Mouse (Mus musculus): Measurements from ENCODE around the gene Atxn2.
A peak's percentile ranks its signal among the peaks of the same experiment; 100 is the strongest.
"Not testable (repeated sequence)": the region's sequence is repeated elsewhere in the genome, so short reads cannot be mapped to it uniquely, and the experiment has no call there.

The Atxn2 gene

GRCm38 (mm10) chr5:121711174-121711927, at the start of gene Atxn2:
TSS of gene Atxn2 (plus strand) at chr5:121711337.
- peak; percentile 93 for DNase-seq (ENCODE audit: extremely low spot score, low spot score)

DNA sequence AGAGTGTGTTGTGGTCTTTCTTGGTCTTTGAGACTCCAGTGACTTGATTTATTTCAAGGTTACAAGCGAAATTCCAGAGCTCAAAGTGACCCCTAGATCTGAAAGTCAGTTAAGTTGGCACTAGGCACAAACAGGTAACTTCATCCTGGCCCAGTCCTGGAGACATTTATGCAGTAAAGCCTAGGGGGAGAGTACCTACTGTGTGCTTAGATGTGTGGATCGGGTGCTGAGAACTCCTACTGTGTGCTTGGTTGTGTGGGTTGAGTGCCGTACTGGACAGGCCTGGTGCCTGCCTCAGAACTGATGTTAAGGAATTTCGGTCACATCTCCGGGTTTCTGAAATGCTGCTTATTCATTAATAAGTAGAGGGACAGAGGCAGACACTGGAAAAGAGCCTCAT, 49.6 kb upstream of the Atxn2 start:
- no peak for DNase-seq (ENCODE audit: extremely low spot score, low spot score)

DNA sequence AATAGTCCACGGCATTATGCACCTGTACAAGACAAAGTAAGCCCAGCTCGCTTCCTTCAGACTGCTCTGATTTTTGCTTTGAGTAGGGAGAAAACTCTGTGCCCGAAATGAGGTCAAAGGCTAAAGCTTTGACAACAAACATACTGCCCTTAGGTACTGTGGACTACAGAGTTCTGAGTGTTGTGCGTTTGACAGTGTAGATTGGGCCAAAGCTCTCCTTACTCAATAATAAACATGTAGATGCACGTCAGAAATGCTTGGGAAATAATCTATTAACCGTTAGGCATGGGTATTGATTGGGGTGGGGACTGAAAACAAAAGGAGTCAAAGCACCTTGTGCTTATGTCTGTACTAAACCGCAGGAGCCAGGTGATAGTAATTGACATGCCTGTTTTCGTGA, 47.7 kb upstream of the Atxn2 start:
- DNase-seq (ENCODE audit: extremely low spot score, low spot score) = no peak

DNA sequence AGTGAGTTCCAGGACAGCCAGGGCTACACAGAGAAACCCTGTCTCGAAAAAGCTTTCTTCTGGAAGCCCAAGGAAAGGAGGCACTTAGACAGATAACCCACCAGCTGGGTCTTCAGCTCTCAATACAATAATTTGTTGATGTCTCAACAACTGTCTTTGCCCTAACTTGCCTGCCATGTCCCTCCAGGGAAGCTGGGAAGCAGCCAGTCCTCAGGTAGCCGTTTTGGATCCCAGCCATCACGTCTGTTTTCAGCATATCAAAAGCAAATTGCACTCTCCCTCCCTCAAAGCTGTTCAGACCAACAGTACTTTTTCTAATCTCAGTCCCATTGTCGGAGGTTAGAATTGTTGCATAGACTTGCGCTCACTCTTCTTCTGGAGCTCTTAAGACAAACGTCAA, 47.1 kb upstream of the Atxn2 start:
- no peak for DNase-seq (ENCODE audit: extremely low spot score, low spot score)

GRCm38 (mm10) chr5:121664971-121665370, 46.2 kb upstream of the Atxn2 start:
- DNase-seq (ENCODE audit: extremely low spot score, low spot score) = no peak

DNA sequence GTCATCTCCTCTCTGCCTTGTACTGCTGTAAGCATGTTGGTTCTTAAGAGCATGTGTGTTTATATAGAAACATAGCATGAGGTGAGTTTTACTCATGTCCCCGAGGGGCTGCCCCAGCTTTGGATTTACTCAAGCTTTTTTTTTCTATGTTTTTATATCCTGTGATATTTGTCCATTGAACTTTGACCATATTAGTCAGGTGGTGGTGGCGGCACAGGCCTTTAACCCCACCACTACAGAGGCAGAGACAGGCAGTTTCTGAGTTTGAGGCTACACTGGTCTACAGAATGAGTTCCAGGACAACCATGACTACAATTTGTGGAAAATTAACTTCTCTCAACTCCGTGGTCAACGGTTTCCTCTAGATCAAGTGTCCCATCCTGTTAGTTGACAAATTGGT, 44.1 kb upstream of the Atxn2 start:
- no peak for DNase-seq (ENCODE audit: extremely low spot score, low spot score)

DNA sequence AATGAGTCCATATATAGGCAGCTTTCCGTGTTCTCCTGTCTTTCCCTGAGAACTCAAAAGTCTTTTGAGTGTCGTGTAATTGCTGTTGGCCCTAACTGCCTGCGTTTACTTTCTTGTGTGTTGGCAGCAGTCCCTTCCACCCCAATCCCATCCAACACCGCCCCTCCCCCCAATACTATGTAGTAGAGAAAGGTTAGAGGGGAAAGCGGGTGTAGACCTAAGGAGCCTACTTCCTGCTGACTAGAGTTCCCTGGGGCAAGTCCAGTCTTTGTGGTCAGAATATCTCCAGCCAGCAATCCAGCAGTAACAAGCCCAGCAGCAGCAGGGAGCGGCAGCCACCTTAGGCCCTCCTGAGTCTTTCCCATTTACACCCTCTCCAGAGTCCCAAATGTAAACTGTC, 42.7 kb upstream of the Atxn2 start:
- no peak for DNase-seq (ENCODE audit: extremely low spot score, low spot score)

- DNase-seq (ENCODE audit: extremely low spot score, low spot score) = no peak
These were observed 40.7 kb upstream of the Atxn2 start for GRCm38 (mm10) chr5:121670412-121670811.

DNA sequence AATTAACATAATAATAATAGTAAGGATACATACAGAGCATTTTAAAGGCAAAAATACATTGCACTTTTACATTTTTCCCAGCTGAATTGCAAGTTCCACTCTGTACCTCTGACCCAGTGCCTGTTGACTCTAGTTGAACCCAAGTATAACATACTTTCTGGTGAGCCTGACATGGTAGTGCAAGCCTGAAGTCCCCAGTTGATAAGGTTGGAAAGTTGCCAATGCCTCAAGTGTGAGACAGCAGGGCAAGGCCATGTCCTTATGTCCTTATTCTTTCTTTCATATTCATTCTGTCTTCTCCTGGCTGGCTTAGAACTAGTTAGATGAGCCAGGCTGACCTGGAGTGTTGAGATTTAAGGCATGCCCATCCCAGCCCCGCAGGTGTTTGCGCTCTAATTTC, 28.9 kb upstream of the Atxn2 start:
- DNase-seq (ENCODE audit: extremely low spot score, low spot score) = no peak

- DNase-seq (ENCODE audit: extremely low spot score, low spot score) = no peak
These were observed 25.6 kb upstream of the Atxn2 start for GRCm38 (mm10) chr5:121685495-121685894.

DNA sequence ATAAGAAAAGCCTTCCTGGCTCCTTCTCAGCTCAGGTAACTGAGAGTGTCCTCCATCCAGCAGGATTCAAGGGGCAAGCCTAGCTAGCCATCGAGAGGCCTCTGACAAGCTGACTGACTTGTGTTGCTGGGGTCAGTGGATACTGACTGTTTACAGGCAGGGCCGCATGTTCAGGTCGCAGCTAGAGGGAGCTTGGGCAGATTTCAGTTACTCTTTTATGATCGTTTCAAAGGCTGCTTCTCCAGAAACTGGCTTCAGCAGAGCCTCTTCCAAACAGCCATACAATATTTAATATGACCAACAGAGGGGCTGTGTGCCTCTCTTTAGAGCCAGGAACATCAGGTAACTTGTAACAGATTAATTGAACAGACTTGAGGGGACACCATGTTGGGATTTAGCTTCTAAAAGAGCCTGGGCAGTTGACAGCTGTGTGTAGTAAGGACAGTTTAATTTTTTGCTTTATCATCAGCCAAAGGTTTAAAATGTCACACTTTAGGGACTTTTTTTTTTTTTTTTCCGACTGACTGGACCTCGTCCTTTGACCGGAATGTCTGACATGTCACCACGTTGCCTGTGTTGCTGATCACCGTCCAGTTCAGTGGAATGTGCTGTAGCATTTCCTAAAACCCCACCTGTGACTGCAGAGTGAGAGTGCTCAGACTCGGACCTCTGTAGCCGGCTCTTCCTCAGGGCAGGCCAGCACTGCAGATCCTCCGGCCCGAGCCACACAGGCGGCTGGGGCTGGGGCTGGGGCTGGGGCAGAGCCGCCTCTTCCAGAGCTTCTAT, 24.8 kb upstream of the Atxn2 start:
- DNase-seq (ENCODE audit: extremely low spot score, low spot score) = no peak

- DNase-seq (ENCODE audit: extremely low spot score, low spot score) = no peak
These were observed 20.5 kb upstream of the Atxn2 start for GRCm38 (mm10) chr5:121690482-121691211.

DNA sequence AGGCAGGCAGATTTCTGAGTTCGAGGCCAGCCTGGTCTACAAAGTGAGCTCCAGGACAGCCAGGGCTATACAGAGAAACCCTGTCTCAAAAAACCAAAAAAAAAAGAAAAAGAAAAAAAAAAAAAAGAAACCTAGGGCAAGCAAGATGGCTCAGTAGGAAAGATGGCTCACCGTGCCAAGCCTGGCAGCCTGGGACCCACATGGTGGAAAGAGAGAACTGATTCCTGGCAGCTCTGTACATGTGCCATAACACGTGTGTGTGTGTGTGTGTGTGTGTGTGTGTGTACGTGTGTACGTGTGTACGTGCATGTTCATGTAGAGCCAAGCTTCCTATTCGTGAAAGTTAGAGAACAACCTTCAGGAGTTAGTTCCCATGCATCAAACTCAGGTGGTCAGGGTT, 19.7 kb upstream of the Atxn2 start:
- not testable (repeated sequence) for DNase-seq (ENCODE audit: extremely low spot score, low spot score)

DNA sequence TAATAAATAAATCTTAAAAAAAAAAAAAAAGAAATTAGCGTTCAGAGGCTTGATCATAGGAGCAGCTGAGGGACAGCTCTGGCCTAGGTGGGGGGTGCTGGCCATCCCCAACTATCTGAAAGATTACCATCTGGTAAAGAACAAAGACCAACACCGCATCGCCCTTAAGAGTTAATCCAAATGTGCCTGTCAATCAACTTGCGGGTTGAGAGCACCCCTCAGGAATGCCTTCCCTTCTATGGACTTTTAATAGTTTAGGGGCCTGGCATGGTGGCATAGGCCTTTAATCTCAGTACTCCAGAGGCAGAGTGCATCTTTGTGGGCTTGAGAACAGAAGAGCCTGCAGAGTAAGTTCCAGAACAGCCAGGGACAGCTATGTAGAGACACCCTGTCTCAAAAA, 18.2 kb upstream of the Atxn2 start:
- DNase-seq (ENCODE audit: extremely low spot score, low spot score) = no peak

DNA sequence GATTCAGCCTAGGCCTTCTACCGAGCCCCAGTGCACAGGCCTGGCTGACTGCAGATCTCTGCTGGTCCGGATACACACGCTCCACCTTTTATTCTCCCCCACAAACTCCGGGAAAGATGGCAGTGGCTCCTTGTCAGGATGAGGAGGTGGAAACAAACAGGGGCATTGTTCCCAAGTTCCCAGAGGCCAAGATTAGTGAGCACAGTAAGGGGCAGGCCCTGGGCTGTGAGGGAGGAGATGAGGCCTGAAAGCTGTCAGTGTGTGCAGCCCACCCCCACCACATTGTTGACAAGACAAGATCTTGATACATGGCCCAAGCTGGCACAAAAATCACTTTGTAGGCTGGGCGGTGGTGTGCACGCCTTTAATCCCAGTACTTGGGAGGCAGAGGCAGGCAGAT, 14.4 kb upstream of the Atxn2 start:
- no peak for DNase-seq (ENCODE audit: extremely low spot score, low spot score)

GRCm38 (mm10) chr5:121699891-121700290, 11.2 kb upstream of the Atxn2 start:
- no peak for DNase-seq (ENCODE audit: extremely low spot score, low spot score)

GRCm38 (mm10) chr5:121700496-121700895, 10.6 kb upstream of the Atxn2 start:
- no peak for DNase-seq (ENCODE audit: extremely low spot score, low spot score)

DNA sequence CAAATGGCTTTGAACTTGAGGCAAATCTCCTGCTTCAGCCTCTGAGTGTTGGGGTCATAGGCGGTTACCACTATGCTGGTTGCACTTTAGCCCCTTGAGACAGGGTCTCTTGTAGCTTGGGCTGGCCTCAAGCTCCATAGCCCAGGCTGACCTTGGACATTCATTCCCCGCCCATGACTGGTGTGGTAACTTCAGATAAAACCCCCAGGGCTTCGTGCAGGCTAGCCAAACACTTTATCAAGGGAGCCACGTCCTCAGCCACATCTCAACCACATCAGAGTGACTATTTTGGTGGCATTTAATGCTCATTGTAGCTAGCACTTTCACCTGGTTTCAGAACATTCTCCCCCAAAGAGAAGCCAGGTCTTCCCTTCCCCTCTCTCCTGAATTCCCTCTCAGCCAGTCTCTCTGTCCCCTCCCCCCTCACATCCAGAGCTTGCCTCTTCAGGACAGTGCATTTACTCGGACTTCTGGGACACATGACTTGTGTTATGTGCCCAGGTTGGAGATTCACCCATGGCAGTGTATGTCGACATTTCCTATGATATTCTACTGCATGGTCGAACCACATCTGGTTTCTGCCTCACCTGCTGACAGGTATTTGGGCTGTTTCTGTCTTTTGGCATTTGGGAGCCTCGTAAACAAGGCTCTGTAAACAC, 9.9 kb upstream of the Atxn2 start:
- DNase-seq (ENCODE audit: extremely low spot score, low spot score) = no peak

- no peak for DNase-seq (ENCODE audit: extremely low spot score, low spot score)
These were observed 7.8 kb upstream of the Atxn2 start for GRCm38 (mm10) chr5:121703341-121703740.

DNA sequence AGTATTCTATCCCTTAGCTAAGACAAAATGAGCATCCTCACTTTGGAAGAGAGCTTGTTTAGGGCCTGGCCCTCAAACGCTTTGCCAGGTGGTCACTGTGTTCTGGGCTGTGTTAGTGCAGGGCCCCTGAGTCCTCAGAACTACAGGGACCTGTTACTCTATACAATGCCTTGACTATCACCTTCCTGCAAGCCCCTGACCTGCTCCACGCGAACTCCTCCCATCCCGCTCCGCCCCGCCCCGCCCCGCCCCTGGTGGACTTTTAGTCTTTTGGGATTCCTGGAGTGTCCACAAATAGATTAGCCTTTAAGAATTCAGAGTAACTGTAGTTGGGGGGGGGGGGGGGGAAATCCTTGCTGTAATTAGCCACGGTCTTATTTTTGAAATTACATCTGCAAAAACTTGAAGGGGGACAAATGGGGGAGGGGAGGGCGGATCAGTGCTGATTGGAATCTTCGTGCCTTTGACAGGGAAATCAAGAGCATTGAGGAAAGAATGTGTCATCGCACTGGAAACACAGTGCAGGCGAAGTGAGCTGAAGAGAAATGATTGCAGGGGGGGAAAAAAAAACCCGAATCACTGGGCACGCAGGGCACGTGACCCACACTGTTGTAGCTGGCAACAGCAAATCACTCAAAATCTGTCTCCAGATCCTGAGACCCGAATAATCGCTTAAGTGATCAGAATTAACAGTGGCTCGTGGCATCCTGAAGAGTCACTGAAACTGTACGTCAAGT, 6.5 kb upstream of the Atxn2 start:
- DNase-seq (ENCODE audit: extremely low spot score, low spot score) = no peak

GRCm38 (mm10) chr5:121710402-121710801, 735 bp upstream of the Atxn2 start:
- no peak for DNase-seq (ENCODE audit: extremely low spot score, low spot score)

All from neural tube, embryonic 10.5 days (tissue).